Mouse (Mus musculus) lung, adult 2 months (tissue): ENCODE measurements around the gene Slc2a1. TPM values are rescaled to one million over a fixed set of nuclear protein-coding genes. Genes with fewer than 3 reads are reported as not detected.
A peak's percentile ranks its signal among the peaks of the same experiment; 100 is the strongest.

Source experiments
- DNase-seq: peaks from one replicate; pipeline ENCODE4 v3.0.0; 2022
- H3K4me1 ChIP-seq: fragments of 200-500 bp; 2 replicates; pipeline ENCODE4 v1.6.1; 2011; ENCODE audit warnings: low read length; ENCODE audit not compliant: control insufficient read depth, insufficient read depth
- H3K4me3 ChIP-seq: fragments of 200-500 bp; replicated peaks from 2 replicates; pipeline ENCODE3; 2011; ENCODE audit warnings: low read depth, mild to moderate bottlenecking, control low read depth, low read length; ENCODE audit errors: extremely low read depth
- CTCF ChIP-seq: fragments of 200-500 bp; IDR thresholded peaks from 2 replicates; pipeline ENCODE4 v1.5.1; 2011; ENCODE audit warnings: mild to moderate bottlenecking, low read length, control low read depth; ENCODE audit not compliant: insufficient read depth
- POLR2A ChIP-seq: fragments of 200-500 bp; IDR thresholded peaks from 2 replicates; pipeline ENCODE4 v1.6.1; 2011; ENCODE audit warnings: low read depth, mild to moderate bottlenecking, control low read depth, low read length, borderline replicate concordance; ENCODE audit errors: extremely low read depth
- WGBS: fragments of 180-500 bp; shearing (Covaris S2); methylation state at CpG from one replicate; pipeline ENCODE4 v1.1.7; 2018; 5-methylcytosine and 5-hydroxymethylcytosine counted together
- polyA plus RNA-seq: library from polyadenylated mRNA; depleted of rRNA; stranded (reverse); fragments of >200 nt; gene quantifications from 2 replicates; pipeline ENCODE4 v1.2.3, GENCODE M21; 2012; rRNA removed

Slc2a1 gene
- polyA plus RNA-seq, 1 experiment: 39.0 TPM

GRCm38 (mm10) chr4:119172919-119173650, 64.6 kb downstream of the Slc2a1 start:
- 28% methylated on average over 18 of the region's 18 CpGs for WGBS
- DNase-seq: no peak
- Histone ChIP-seq H3K4me1 (0 out of 2 replicates have a peak, but pooled peaks cover 5% of the 10 kb centered on the region), H3K4me3 (peak overlapping the region; percentile 89)
- TF ChIP-seq POLR2A (no peak), CTCF (no peak)

- H3K4me3 ChIP-seq: peak within 1 kb of the TSS; percentile 89
- 0 out of 2 replicates have a peak, but pooled peaks cover 5% of the 10 kb centered on the region for H3K4me1 ChIP-seq
- no peak for TF ChIP-seq CTCF
- peak; percentile 77; the same call in 1 of the 2 replicates for TF ChIP-seq POLR2A
- DNase-seq: peak; percentile 93
- under 1% methylated on average over 40 of the region's 40 CpGs for WGBS
These were observed 65.4 kb downstream of the Slc2a1 start, which contains the start of gene Zfp691 for GRCm38 (mm10) chr4:119173851-119174453. Zfp691 (minus strand) TSS chr4:119174195.

- TF ChIP-seq POLR2A: no peak
- no peak for TF ChIP-seq CTCF
- 0 out of 2 replicates have a peak, but pooled peaks cover 5% of the 10 kb centered on the region for H3K4me1 ChIP-seq
- DNase-seq: no peak
- no peak overlapping the region for H3K4me3 ChIP-seq
- WGBS: 64% methylated on average over 5 of the region's 5 CpGs
These were observed 69.2 kb downstream of the Slc2a1 start for GRCm38 (mm10) chr4:119177702-119178101.

GRCm38 (mm10) chr4:119178331-119178730, 69.8 kb downstream of the Slc2a1 start:
- no peak for TF ChIP-seq POLR2A
- no peak for TF ChIP-seq CTCF
- 37% methylated on average over 18 of the region's 18 CpGs for WGBS
- Histone ChIP-seq H3K4me3 (no peak overlapping the region), H3K4me1 (no peaks in the 10 kb centered on the region)
- DNase-seq: no peak

- Histone ChIP-seq H3K4me3 (no peak overlapping the region), H3K4me1 (no peaks in the 10 kb centered on the region)
- TF ChIP-seq CTCF (no peak), POLR2A (no peak)
- DNase-seq: no peak
- WGBS: 58% methylated on average over 4 of the region's 4 CpGs
These were observed 71.7 kb downstream of the Slc2a1 start for GRCm38 (mm10) chr4:119180133-119180707.

- 70% methylated on average over 9 of the region's 9 CpGs for WGBS
- DNase-seq: no peak
These were observed 72.9 kb downstream of the Slc2a1 start for GRCm38 (mm10) chr4:119181456-119181855.

GRCm38 (mm10) chr4:119183525-119183924, 75.0 kb downstream of the Slc2a1 start:
- H3K4me1 ChIP-seq: no peaks in the 10 kb centered on the region
- no peak overlapping the region for H3K4me3 ChIP-seq
- TF ChIP-seq POLR2A: no peak
- WGBS: 60% methylated on average over 1 of the region's 1 CpGs
- DNase-seq: no peak

More at GRCm38 (mm10) chr4:119181456-119181855, 72.9 kb downstream of the Slc2a1 start:
- H3K4me3 ChIP-seq: no peak overlapping the region
- no peaks in the 10 kb centered on the region for H3K4me1 ChIP-seq
- TF ChIP-seq CTCF: no peak
- TF ChIP-seq POLR2A: no peak

GRCm38 (mm10) chr4:119185771-119186170, 77.3 kb downstream of the Slc2a1 start:
- WGBS: 76% methylated on average over 4 of the region's 4 CpGs
- TF ChIP-seq POLR2A (no peak), CTCF (no peak)
- no peak for DNase-seq
- no peaks in the 10 kb centered on the region for H3K4me1 ChIP-seq
- H3K4me3 ChIP-seq: no peak overlapping the region

Other genes starting within 250 kb of the Slc2a1 start
- gene Olfr1331, start 244.1 kb upstream of the Slc2a1 start, polyA plus RNA-seq: not detected in 2 replicates
- gene Olfr1330, start 220.1 kb upstream of the Slc2a1 start, polyA plus RNA-seq: not detected in 2 replicates
- gene Olfr1329, start 191.2 kb upstream of the Slc2a1 start, polyA plus RNA-seq: not detected in 2 replicates
- gene Olfr1328, start 170.1 kb upstream of the Slc2a1 start, polyA plus RNA-seq: not detected in 2 replicates
- gene Lao1, start 147.1 kb upstream of the Slc2a1 start, polyA plus RNA-seq: not detected in 2 replicates
- 8.9 and 10.1 TPM in 2 replicates for gene Zfp691, start 65.5 kb downstream of the Slc2a1 start, polyA plus RNA-seq
- 0.06 and 0.66 TPM in 2 replicates for gene Ermap, start 81.3 kb downstream of the Slc2a1 start, polyA plus RNA-seq
- 18.1 and 24.0 TPM in 2 replicates for gene Svbp, start 86.6 kb downstream of the Slc2a1 start, polyA plus RNA-seq
- 0.25 and 0.28 TPM in 2 replicates for gene Tmem269, start 109.5 kb downstream of the Slc2a1 start, polyA plus RNA-seq
- gene AU022252, start 124.0 kb downstream of the Slc2a1 start, polyA plus RNA-seq: 3.4 and 6.5 TPM in 2 replicates
- gene P3h1, start 124.2 kb downstream of the Slc2a1 start, polyA plus RNA-seq: 22.4 and 24.0 TPM in 2 replicates
- 1.2 TPM in 2 replicates for gene Cldn19, start 146.7 kb downstream of the Slc2a1 start, polyA plus RNA-seq
- gene Ybx1, start 185.9 kb downstream of the Slc2a1 start, polyA plus RNA-seq: 158 and 195 TPM in 2 replicates
- gene Ppih, start 211.8 kb downstream of the Slc2a1 start, polyA plus RNA-seq: 3.2 and 5.3 TPM in 2 replicates